Mouse (Mus musculus): ENCODE measurements around the gene Bcl2.

The Bcl2 gene

GRCm38 (mm10) chr1:106629470-106629830 is 84.6 kb downstream of the Bcl2 start:
- CTCF ChIA-PET = no interaction called here

GRCm38 (mm10) chr1:106628718-106629469 is 85.2 kb downstream of the Bcl2 start:
- CTCF ChIA-PET = no interaction called here

GRCm38 (mm10) chr1:106628279-106628678 is 85.8 kb downstream of the Bcl2 start:
- CTCF ChIA-PET = interaction anchor here (0.5 kb wide), 1 partner anchor 9 kb away, joined by 3 read pairs; no protein-coding TSS in a partner anchor

- CTCF ChIA-PET = interaction anchor here (0.6 to 1.1 kb wide), 3 partner anchors 17 to 86 kb away, joined by 4 to 5 read pairs (median 5); no protein-coding TSS in a partner anchor
These were observed 86.8 kb downstream of the Bcl2 start for GRCm38 (mm10) chr1:106627241-106627640.

- CTCF ChIA-PET = no interaction called here
These were observed 93.7 kb downstream of the Bcl2 start for GRCm38 (mm10) chr1:106620174-106620931.

GRCm38 (mm10) chr1:106618814-106619213 is 95.3 kb downstream of the Bcl2 start:
- CTCF ChIA-PET = interaction anchor here (0.7 kb wide), 2 partner anchors 9 to 71 kb away, joined by 3 read pairs; no protein-coding TSS in a partner anchor

- CTCF ChIA-PET = no interaction called here
These were observed 97.1 kb downstream of the Bcl2 start for GRCm38 (mm10) chr1:106616955-106617354.

- CTCF ChIA-PET = interaction anchor here (0.7 kb wide), 1 partner anchor 81 kb away, joined by 3 read pairs; no protein-coding TSS in a partner anchor
These were observed 100.7 kb downstream of the Bcl2 start for GRCm38 (mm10) chr1:106613371-106613770.

- CTCF ChIA-PET = interaction anchor here (0.6 kb wide), 1 partner anchor 51 kb away, joined by 6 read pairs; no protein-coding TSS in a partner anchor
These were observed 101.7 kb downstream of the Bcl2 start for GRCm38 (mm10) chr1:106612166-106613031.

GRCm38 (mm10) chr1:106611246-106611645 is 102.8 kb downstream of the Bcl2 start:
- CTCF ChIA-PET = no interaction called here

GRCm38 (mm10) chr1:106608098-106608778 is 105.8 kb downstream of the Bcl2 start:
- CTCF ChIA-PET = interaction anchor here (0.6 kb wide), 1 partner anchor 49 kb away, joined by 3 read pairs; no protein-coding TSS in a partner anchor

GRCm38 (mm10) chr1:106606951-106607350 is 107.1 kb downstream of the Bcl2 start:
- CTCF ChIA-PET = interaction anchor here (0.7 kb wide), 1 partner anchor 44 kb away, joined by 7 read pairs; no protein-coding TSS in a partner anchor

- CTCF ChIA-PET = no interaction called here
These were observed 110.7 kb downstream of the Bcl2 start for GRCm38 (mm10) chr1:106603406-106603805.

GRCm38 (mm10) chr1:106602941-106603340 is 111.1 kb downstream of the Bcl2 start:
- CTCF ChIA-PET = no interaction called here

GRCm38 (mm10) chr1:106602536-106602935 is 111.5 kb downstream of the Bcl2 start:
- CTCF ChIA-PET = no interaction called here

- CTCF ChIA-PET = no interaction called here
These were observed 112.8 kb downstream of the Bcl2 start for GRCm38 (mm10) chr1:106601247-106601646.

GRCm38 (mm10) chr1:106600841-106601240 is 113.2 kb downstream of the Bcl2 start:
- CTCF ChIA-PET = no interaction called here

GRCm38 (mm10) chr1:106598292-106598583 is 115.8 kb downstream of the Bcl2 start:
- CTCF ChIA-PET = interaction anchor here (0.6 kb wide), 1 partner anchor 14 kb away, joined by 4 read pairs; no protein-coding TSS in a partner anchor

- CTCF ChIA-PET = interaction anchor here (0.5 to 1.0 kb wide), 6 partner anchors 10 to 30 kb away, joined by 3 to 5 read pairs (median 4); no protein-coding TSS in a partner anchor
These were observed 116.3 kb downstream of the Bcl2 start for GRCm38 (mm10) chr1:106597575-106598291.

- CTCF ChIA-PET = no interaction called here
These were observed 117.7 kb downstream of the Bcl2 start for GRCm38 (mm10) chr1:106596380-106596779.

Data from spleen, embryonic (tissue).